Mouse (Mus musculus) neural tube, embryonic 14.5 days (tissue): Measurements from ENCODE around the gene Slc17a1. TPM values are rescaled to one million over a fixed set of nuclear protein-coding genes. Genes with fewer than 3 reads are reported as not detected.

Experiments used
- ATAC-seq: fragments of 200-750 bp; cut with Nextera tagmentation; 2 replicates; pipeline ENCODE4 v1.8.0; 2017; ENCODE audit warnings: low read depth, mild to moderate bottlenecking, moderate TSS enrichment, moderate library complexity
- H3K27ac ChIP-seq: fragments of 300-500 bp; sonication (generic); 2 replicates; pipeline ENCODE4 v1.5.1; 2014; ENCODE audit warnings: low read depth, mild to moderate bottlenecking, control low read depth, low read length, moderate library complexity, mixed read lengths
- H3K27me3 ChIP-seq: fragments of 300-500 bp; sonication (generic); 2 replicates; pipeline ENCODE4 v1.6.1; 2014; ENCODE audit warnings: low read length; ENCODE audit not compliant: control insufficient read depth, insufficient read depth
- H3K36me3 ChIP-seq: fragments of 300-500 bp; sonication (generic); 2 replicates; pipeline ENCODE4 v1.6.1; 2014; ENCODE audit warnings: low read length, mixed read lengths; ENCODE audit not compliant: control insufficient read depth, insufficient read depth
- H3K4me1 ChIP-seq: fragments of 300-500 bp; sonication (generic); 2 replicates; pipeline ENCODE4 v1.6.1; 2014; ENCODE audit warnings: low read length; ENCODE audit not compliant: control insufficient read depth, insufficient read depth
- H3K4me2 ChIP-seq: fragments of 300-500 bp; sonication (generic); 2 replicates; pipeline ENCODE4 v1.6.1; 2014; ENCODE audit warnings: mild to moderate bottlenecking, low read depth, low read length, control low read depth
- H3K4me3 ChIP-seq: fragments of 300-500 bp; sonication (generic); 2 replicates; pipeline ENCODE4 v1.5.1; 2014; ENCODE audit warnings: low read depth, low read length, control low read depth, mixed read lengths
- H3K9ac ChIP-seq: fragments of 300-500 bp; sonication (generic); replicated peaks from 2 replicates; pipeline ENCODE4 v1.6.1; 2014; ENCODE audit warnings: low read depth, mild to moderate bottlenecking, control low read depth, low read length, mixed read lengths
- H3K9me3 ChIP-seq: fragments of 300-500 bp; sonication (generic); 2 replicates; pipeline ENCODE4 v1.6.1; 2016; ENCODE audit warnings: low read length; ENCODE audit not compliant: control insufficient read depth
- WGBS: fragments of 180-500 bp; shearing (Covaris S2); extraction: QIAGEN DNeasy Blood & Tissue Kit; methylation state at CpG from one replicate; pipeline ENCODE4 v1.1.7; 2014; 5-methylcytosine and 5-hydroxymethylcytosine counted together
- polyA plus RNA-seq: library from polyadenylated mRNA; unstranded; fragments of >200 nt; fragmentation: Nextera tagmentation; extraction: Ambion mirVana; gene quantifications from 2 replicates; pipeline ENCODE4 v1.2.1, GENCODE M21; 2014

Slc17a1 gene
- not detected in 2 replicates for polyA plus RNA-seq

DNA sequence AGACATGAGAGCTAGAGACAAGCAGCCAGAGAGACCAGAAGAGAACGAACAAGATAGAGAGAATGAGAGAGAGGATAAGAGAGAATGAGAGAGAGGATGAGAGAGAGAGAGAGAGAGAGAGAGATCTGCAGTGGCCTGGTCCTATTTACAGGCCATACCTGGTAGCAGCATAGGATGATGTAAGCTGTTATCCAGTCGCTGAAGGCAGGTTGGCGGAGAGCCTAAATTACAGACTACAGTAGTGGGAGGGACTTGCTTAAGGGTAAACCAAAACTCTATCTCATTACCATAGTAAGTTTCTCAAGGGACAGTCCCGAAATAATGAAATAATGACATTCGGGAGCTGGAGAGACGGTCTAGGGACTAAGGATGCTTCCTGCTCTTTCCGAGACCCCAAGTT lies at the start of gene Slc17a1:
TSS of gene Slc17a1 (plus strand) at position 346 of the 400 bp plus-strand sequence.
- Histone ChIP-seq H3K27me3 (no peaks in the 10 kb centered on the region), H3K4me2 (no peak within 1 kb of the TSS), H3K4me1 (no peaks in the 10 kb centered on the region), H3K27ac (no peak within 1 kb of the TSS), H3K9ac (no peak within 1 kb of the TSS), H3K36me3 (no peaks in the 10 kb centered on the region), H3K9me3 (no peaks in the 10 kb centered on the region), H3K4me3 (no peak within 1 kb of the TSS)
- ATAC-seq, result no peak
- 89% methylated on average over 7 of the region's 7 CpGs for WGBS

GRCm38 (mm10) chr13:23820179-23820940 lies 47.2 kb upstream of the Slc17a1 start:
- no peak for ATAC-seq
- Histone ChIP-seq H3K36me3 (no peaks in the 10 kb centered on the region), H3K27ac (no peak overlapping the region), H3K4me1 (no peaks in the 10 kb centered on the region), H3K27me3 (no peaks in the 10 kb centered on the region), H3K9me3 (no peaks in the 10 kb centered on the region), H3K4me2 (no peak overlapping the region), H3K4me3 (no peak overlapping the region), H3K9ac (no peak overlapping the region)
- 69% methylated on average over 4 of the region's 4 CpGs for WGBS

GRCm38 (mm10) chr13:23822213-23822612 lies 45.3 kb upstream of the Slc17a1 start:
- no peak overlapping the region for H3K9ac ChIP-seq
- ATAC-seq, result no peak
- WGBS, result 86% methylated on average over 3 of the region's 3 CpGs

GRCm38 (mm10) chr13:23826606-23827005 lies 40.9 kb upstream of the Slc17a1 start:
- Histone ChIP-seq H3K4me2 (no peak overlapping the region), H3K9ac (no peak overlapping the region), H3K9me3 (no peaks in the 10 kb centered on the region), H3K36me3 (no peaks in the 10 kb centered on the region), H3K4me3 (no peak overlapping the region), H3K27ac (no peak overlapping the region), H3K4me1 (no peaks in the 10 kb centered on the region), H3K27me3 (no peaks in the 10 kb centered on the region)
- ATAC-seq, result no peak
- 67% methylated on average over 3 of the region's 3 CpGs for WGBS

More at GRCm38 (mm10) chr13:23822213-23822612, 45.3 kb upstream of the Slc17a1 start:
- Histone ChIP-seq H3K27me3 (no peaks in the 10 kb centered on the region), H3K4me1 (no peaks in the 10 kb centered on the region), H3K4me2 (no peak overlapping the region), H3K27ac (no peak overlapping the region), H3K4me3 (no peak overlapping the region), H3K9me3 (no peaks in the 10 kb centered on the region), H3K36me3 (no peaks in the 10 kb centered on the region)

DNA sequence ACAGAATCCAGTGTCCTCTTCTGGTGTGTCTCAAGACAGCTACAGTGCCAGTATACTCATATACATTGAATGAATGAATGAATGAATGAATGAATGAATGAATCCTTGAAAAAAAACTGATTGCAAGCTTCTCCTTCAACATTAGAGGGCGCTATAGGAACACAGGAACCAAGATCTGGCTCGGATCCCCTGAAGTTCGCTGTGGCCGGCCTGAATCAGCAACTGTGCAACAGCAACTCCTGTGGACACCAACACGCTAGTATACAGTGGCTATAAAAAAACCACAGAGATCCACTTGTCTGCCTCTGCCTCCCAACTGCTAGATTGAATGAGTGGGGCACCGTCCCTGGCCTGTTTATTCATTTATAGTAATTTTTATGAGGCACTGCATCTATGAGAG lies 34.5 kb upstream of the Slc17a1 start:
- 10% methylated on average over 6 of the region's 6 CpGs for WGBS
- Histone ChIP-seq H3K4me2 (no peak overlapping the region), H3K36me3 (no peaks in the 10 kb centered on the region), H3K27me3 (no peaks in the 10 kb centered on the region), H3K27ac (no peak overlapping the region), H3K4me1 (no peaks in the 10 kb centered on the region), H3K4me3 (no peak overlapping the region), H3K9ac (no peak overlapping the region), H3K9me3 (no peaks in the 10 kb centered on the region)
- ATAC-seq, result peak; percentile 82; the same call in 1 of the 2 replicates

DNA sequence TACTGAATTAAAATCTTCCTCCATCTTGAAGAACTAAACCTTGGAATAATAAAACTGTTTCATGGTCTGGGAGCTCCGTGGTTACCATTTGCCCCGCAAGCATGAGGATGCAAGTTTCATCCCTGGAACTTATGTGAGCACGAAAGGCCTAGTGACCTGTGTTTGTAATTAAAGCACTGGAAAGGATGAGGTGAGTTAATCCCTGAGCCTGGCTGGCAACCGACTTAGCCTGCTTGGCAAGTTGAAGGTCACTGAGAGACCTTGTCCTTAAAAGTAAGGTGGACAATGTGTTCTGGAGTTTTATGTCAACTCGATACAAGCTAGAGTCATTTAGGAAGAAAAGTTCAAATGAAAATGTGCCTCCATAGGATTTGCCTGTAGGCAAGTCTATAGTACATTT lies 32.7 kb upstream of the Slc17a1 start:
- Histone ChIP-seq H3K27ac (no peak overlapping the region), H3K4me1 (no peaks in the 10 kb centered on the region), H3K27me3 (no peaks in the 10 kb centered on the region), H3K36me3 (no peaks in the 10 kb centered on the region), H3K4me2 (no peak overlapping the region), H3K9ac (no peak overlapping the region), H3K9me3 (no peaks in the 10 kb centered on the region), H3K4me3 (no peak overlapping the region)
- 92% methylated on average over 5 of the region's 5 CpGs for WGBS
- ATAC-seq, result no peak

GRCm38 (mm10) chr13:23836630-23837029 lies 30.9 kb upstream of the Slc17a1 start:
- Histone ChIP-seq H3K27ac (no peak overlapping the region), H3K4me1 (no peaks in the 10 kb centered on the region), H3K4me2 (no peak overlapping the region), H3K4me3 (no peak overlapping the region), H3K36me3 (no peaks in the 10 kb centered on the region), H3K9ac (no peak overlapping the region), H3K27me3 (no peaks in the 10 kb centered on the region), H3K9me3 (no peaks in the 10 kb centered on the region)
- WGBS, result 90% methylated on average over 5 of the region's 5 CpGs
- no peak for ATAC-seq

DNA sequence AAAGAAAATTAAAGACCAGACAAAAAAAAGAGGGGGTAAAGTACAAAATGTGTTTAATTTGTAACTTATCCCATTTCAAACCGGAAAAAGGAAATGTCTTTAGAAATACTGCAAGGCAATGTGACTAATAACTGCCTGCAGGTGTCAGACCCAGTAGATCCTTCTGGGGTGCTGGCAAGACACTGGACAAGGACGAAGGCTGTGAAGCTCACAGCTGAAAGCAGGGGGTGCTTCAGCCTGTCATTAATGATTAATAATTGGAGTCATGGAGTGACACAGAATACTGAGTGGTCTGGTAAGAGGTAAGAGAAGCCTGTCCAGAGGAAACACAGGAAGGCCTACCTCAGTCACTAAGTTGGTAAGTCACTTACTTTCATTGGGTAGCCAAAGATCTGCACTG lies 28.2 kb upstream of the Slc17a1 start, which contains the start of gene Slc17a3:
TSS of gene Slc17a3 (plus strand) at position 127 of the 400 bp plus-strand sequence.
- ATAC-seq, result no peak
- Histone ChIP-seq H3K9ac (no peak within 1 kb of the TSS), H3K9me3 (no peaks in the 10 kb centered on the region), H3K4me1 (no peaks in the 10 kb centered on the region), H3K4me3 (no peak within 1 kb of the TSS), H3K27me3 (no peaks in the 10 kb centered on the region), H3K27ac (no peak within 1 kb of the TSS), H3K4me2 (no peak within 1 kb of the TSS), H3K36me3 (no peaks in the 10 kb centered on the region)
- WGBS, result 86% methylated on average over 2 of the region's 2 CpGs

DNA sequence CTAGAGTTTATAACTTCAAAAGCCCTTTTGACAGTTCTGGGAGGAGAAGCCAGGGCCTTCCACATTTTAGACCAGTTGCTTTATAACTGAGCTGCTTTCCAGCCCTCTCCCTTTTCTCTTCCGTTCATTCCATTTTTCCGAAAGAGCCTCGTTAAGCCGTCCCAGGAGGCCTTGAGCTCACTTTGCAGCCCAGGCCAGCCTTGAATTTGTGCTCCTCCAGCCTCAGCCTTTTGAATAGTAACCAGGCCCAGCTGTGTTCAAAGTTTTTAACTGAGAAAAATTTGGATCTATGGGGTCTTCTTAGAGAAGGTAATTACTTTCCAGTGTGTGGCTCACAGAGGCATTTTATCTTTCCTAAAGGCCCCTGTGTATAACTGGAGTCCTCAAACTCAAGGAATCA lies 21.7 kb upstream of the Slc17a1 start:
- H3K9ac ChIP-seq, result no peak overlapping the region
- no peak overlapping the region for H3K4me2 ChIP-seq
- H3K4me1 ChIP-seq, result no peaks in the 10 kb centered on the region
- ATAC-seq, result no peak
- 88% methylated on average over 4 of the region's 4 CpGs for WGBS
- H3K9me3 ChIP-seq, result no peaks in the 10 kb centered on the region
- no peak overlapping the region for H3K4me3 ChIP-seq
- no peaks in the 10 kb centered on the region for H3K36me3 ChIP-seq
- H3K27me3 ChIP-seq, result no peaks in the 10 kb centered on the region
- no peak overlapping the region for H3K27ac ChIP-seq
